Mouse (Mus musculus): ENCODE results near the gene Echdc3.

DNA sequence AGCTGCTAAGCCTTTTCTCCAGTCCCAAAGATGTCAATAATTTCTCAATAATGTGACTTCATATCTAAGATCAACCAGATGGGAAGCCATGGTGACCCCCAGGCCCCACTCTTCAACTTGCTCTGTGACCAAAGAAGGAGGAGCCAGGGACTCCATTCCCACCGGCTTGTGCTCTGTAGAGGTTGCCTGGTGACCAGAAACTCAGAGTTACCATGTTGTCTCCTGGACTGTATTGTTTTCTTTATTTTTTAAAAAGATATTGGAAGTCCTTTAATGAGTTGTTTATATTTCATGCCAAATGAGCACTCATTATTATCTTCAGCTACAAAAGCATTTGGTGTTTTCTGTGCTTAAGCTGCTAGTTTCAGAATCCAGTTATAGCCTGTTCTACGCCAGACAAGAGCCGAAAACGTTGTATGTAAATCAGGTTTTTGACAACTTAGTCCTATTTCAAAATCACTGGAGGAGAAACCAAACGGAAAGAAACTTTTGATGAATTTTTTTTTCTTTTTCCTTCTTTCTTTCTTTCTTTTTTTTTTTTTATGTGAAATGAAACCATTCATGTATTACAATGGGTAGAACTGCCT, 42.7 kb upstream of the Echdc3 start:
- TF ChIP-seq CTCF (IDR thresholded peaks at IDR 0.05; ENCODE audit: borderline replicate concordance, extremely low read depth, insufficient read depth, insufficient read length), result no peak
- TF ChIP-seq POLR2A (IDR thresholded peaks at IDR 0.05; ENCODE audit: borderline replicate concordance, extremely low read depth, insufficient read depth, insufficient read length, poor library complexity, severe bottlenecking), result no peak

All from brain, embryonic 14.5 days (tissue).